Mouse (Mus musculus): ENCODE measurements around the gene Kcnh1.

Gene Kcnh1

GRCm38 (mm10) chr1:192419176-192419575 lies 228.6 kb downstream of the Kcnh1 start:
- DNase-seq: no peak

DNA sequence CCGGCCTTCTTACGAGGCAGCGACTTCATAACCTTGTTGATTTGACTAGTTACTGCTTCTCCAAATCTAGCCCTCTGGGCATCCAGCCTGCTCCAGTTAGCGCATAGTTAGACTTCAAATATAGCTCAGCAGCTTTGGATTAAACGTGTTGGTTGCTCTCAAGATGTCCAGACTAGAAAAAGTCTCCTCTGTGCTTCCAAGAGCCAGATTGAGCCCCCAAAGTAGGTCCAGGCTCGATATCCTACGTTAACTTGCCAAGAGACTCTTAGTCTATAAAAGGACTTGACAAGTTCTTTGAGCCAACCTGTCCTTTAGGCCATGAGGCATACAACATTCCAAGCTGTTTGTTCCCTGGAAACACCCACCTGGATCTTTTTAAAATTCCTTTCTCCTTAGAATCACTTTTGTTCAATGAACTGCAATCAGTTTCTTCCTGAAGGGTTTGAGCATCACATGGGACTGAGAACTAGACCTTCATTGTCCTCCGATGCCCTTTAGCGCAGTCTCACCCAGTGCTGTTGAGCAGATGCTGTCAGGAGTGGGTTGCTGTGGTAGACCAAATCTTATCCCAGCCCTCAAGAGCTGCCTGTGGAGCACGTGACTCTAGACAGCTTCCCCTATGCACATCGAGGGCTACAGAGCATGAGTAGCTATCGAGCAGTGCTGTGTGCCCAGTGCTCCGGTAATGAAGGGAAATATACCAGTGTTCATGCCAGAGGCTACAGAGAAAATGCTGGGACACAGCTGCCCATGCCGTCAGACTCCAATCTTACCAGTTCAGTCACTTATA lies 231.0 kb downstream of the Kcnh1 start:
- no peak for DNase-seq

DNA sequence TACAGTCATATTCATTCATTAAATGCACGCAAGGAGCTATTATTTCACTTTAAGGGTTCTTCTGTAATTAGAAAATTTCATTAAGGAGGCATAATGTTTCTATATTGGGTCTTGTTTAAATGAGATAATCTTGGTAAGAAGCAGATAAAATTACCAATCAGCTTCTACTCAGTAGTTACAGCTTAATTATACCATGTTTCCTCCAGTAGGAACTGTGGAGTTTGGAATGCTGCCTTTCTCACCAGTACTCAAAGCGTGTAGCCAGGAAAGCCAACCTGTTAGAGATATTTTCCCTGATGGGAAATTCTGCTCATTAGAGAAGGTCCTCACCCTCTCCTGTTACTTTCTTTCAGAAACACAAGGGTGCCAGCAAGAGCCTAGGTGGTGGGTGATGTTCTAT lies 240.8 kb downstream of the Kcnh1 start:
- no peak for DNase-seq

GRCm38 (mm10) chr1:192435503-192435902 lies 244.9 kb downstream of the Kcnh1 start:
- no peak for DNase-seq

GRCm38 (mm10) chr1:192439151-192439837 lies 248.7 kb downstream of the Kcnh1 start:
- no peak for DNase-seq

GRCm38 (mm10) chr1:192442772-192443445 lies 252.3 kb downstream of the Kcnh1 start:
- no peak for DNase-seq

GRCm38 (mm10) chr1:192443998-192444657 lies 253.6 kb downstream of the Kcnh1 start:
- no peak for DNase-seq

- no peak for DNase-seq
Observed at GRCm38 (mm10) chr1:192444658-192445447, 254.3 kb downstream of the Kcnh1 start.

GRCm38 (mm10) chr1:192446158-192446557 lies 255.6 kb downstream of the Kcnh1 start:
- no peak for DNase-seq

- no peak for DNase-seq
Observed at GRCm38 (mm10) chr1:192447666-192448065, 257.1 kb downstream of the Kcnh1 start.

DNA sequence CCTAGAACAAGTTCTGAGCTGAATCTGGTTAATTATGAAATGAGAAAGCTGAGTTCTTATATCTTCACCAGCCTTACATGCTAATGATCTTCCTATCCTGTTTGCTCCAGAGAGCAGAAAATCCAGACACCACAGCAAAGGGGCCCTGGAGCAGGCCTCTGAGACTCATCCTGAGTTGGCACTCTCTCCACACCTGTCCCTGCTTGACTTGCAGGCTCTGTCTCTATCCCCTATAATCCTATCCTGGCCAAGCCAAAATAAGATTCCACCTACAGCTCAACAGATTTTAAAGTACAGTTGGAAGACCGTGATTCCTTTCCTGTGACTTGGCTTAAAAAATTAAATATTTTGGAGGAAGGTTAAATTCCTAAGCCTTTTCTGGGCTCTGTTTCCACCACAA lies 257.9 kb downstream of the Kcnh1 start:
- no peak for DNase-seq

DNA sequence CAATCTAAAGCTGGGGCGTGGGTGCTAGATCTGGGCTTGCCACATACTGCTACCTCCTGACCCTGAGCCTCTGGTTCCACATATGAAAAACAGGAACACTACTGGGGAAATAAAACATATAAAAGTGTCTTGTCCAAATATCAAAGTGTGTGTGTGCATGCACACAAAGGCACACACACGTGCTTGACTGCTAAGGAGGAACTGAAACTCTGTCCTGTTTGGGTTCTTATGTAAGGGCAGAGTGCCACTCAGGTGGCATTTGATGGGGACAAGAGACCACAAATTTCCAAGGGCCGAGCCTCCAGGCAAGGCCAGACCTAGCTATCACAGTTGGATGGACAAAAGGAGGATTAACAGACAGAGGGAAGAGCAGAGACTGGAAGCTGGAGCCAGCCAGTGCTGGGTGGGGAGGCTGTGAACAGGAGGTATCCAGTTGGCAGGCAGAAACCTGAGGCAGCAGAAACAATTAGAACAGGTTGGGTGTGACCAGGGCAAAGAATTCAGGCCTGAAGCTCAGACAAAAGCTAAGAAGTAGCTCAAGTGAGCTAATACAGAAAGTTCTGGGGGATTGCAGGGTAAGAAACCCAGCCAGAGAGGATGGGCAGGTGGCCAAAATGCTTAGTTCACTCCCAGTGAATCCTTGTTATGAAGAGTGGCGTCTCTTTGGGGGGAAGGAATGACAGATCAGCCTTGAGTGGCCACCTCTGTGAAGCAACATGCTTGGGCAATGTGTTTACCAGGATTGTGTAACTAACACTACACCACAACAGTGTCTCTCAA lies 259.2 kb downstream of the Kcnh1 start:
- no peak for DNase-seq

DNA sequence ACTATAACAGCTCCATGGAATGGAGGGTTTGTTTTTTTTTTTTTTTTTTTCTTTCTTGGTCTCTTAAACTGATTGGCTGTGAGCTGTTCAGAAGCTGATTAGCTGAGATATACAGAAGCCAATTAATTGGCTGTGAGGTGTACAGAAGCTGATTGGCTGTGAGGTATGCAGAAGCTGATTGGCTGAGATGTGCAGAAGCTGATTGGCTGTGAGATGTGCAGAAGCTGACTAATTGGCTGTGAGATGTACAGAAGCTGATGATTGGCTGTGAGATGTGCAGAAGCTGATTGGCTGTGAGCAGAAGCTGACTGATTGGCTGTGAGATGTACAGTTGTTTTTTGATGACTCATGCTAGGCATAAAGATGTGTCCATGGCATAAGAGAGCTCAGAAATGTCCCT lies 259.9 kb downstream of the Kcnh1 start:
- DNase-seq: no peak

DNA sequence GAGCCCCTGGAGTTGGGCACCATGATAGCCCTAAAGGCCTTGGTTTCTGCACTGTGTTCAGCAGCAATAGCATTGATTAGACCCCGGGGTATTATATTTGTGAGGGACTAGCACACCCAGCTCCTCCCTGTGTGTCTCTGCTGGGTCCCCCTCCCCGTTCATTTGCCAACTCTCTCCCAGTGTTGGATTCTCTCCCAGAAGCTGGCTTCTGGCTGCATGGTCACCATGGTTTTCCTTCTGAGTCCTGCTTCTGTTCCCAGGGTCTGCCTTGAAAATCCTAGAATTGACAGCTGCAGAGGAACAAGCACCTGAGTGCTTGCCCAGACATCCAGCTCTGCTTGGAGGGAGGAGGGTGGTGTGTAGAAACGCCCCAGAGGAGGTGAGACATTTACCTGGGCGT lies 261.1 kb downstream of the Kcnh1 start:
- no peak for DNase-seq

- no peak for DNase-seq
Observed at GRCm38 (mm10) chr1:192454501-192454900, 263.9 kb downstream of the Kcnh1 start.

DNA sequence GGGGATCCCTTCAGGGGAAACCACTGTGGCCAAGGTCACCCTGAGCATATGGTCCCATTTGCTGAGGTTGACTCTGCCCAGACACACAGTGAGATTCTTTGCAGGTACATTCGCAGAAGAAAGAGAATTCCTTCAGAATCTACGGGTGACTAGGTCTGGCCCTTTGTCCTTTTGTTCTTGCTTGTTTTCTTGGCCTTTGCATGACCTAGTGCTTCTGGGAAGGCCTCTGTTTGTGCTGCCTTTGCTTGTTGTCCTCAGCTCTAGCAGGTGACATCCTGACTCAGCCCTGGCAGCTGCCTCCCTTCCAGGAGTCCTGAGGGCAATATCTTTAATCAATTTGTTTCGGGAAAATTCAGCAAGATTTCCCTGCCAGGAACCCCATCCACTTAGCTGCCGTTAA lies 264.4 kb downstream of the Kcnh1 start:
- DNase-seq: no peak

DNA sequence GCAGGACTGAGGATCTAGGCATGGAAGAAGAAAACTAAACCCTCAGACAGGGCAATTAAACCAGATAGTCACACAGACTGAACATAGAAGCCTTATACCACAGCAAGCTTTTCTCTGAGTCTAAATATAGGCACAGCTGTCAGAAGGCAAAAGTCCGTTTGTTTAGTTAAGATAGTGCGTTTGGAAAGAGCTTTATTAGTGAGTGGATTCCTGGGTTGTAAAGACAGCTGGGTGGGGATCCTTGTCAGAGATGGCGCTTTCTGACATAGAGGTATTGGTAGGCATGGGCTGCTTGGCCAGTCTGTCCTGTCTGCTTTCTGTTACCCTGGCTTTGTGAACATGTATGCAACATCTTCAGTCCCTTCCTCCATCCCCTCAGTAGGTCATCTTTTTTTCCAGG lies 266.5 kb downstream of the Kcnh1 start:
- DNase-seq: no peak

GRCm38 (mm10) chr1:192457526-192458206 lies 267.1 kb downstream of the Kcnh1 start:
- peak; percentile 29 for DNase-seq

DNA sequence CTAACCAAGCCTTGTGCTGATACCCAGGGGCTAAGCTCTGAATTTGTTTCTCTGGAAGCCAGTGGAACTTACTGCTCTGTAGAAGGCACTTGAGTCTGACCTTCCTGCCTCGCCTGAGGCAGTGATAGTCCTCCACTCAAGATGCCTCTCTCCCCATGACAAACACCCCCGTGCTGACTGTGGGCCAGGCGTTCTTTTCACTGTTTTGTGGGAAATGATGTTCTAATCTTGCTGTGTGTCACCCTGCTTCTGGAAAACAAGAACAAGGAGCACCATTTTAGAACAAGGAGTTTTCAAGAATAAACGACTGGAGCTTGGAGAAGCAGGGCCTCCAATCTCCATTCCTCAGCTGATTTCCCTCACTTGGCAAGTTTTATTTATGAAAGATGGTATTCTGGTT lies 273.2 kb downstream of the Kcnh1 start:
- DNase-seq: no peak

GRCm38 (mm10) chr1:192472366-192472765 lies 281.8 kb downstream of the Kcnh1 start:
- DNase-seq: no peak

- no peak for DNase-seq
Observed at GRCm38 (mm10) chr1:192473134-192473533, 282.6 kb downstream of the Kcnh1 start.

Measured in thymus, postnatal 14 days (tissue).